Comparison of ENCODE assay signal across 23 mouse cellular contexts in the genomic region with DNA sequence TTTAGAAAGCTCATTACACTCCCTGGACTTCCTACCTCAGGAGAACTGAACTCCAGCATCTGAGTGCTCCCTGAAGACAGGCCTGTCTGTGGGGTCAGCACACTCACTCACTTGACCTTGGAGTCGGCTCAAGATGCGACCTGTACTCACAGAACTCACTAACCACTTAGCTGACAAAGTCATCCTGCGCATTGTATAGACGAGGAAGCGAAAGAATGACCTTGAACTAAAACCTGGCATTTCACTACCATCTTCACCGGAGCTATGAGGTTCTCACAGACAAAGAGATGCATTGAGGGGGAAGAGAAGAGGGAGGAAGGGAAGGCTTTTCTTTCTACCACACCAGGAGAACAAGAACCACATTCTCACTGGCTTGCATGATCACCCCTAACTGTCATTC. TPM values are rescaled to one million over a fixed set of nuclear protein-coding genes. Genes with fewer than 3 reads are reported as not detected.
DNase-seq lines count a peak whose midpoint lies in the region; ATAC-seq and TF ChIP-seq lines count a peak whose summit lies in the region.
"Had no signal": no experiment of that assay in that cellular context is flagged by ENCODE, and none has a peak within 500 bp of the region (broad histone marks: within the 10 kb centered on the region; RNA-seq: fewer than 3 reads in every experiment).

No protein-coding gene starts in this region.

- DNase-seq in gastrocnemius, adult 2 months, result no peak
- DNase-seq in gastrocnemius, postnatal 4 days (ENCODE audit: low spot score in 2 of 2), result no peak
- DNase-seq in kidney, adult 2 months, result no peak
- no peak for DNase-seq in kidney, adult 8-10 months
- DNase-seq in kidney, postnatal 0 days (ENCODE audit: low spot score), result no peak
- DNase-seq in spleen, postnatal 10 days (ENCODE audit: low spot score in 2 of 2), result no peak
- DNase-seq: adrenal gland, adult 8-10 months; adrenal gland, postnatal 14 days; adrenal gland, postnatal 36 days; B cell, adult 2 months; cerebellum, adult 11-12 months; cerebellum, adult 9-10 months; cerebellum, postnatal 10 days; cerebellum, postnatal 25 days had no signal

- 79% methylated on average over 6 of the region's 6 CpGs for WGBS in kidney, adult 2 months
- 89% methylated on average over 6 of the region's 6 CpGs for WGBS in kidney, postnatal 0 days
- 89% methylated on average over 6 of the region's 6 CpGs for WGBS in kidney, embryonic 14.5 days

- no peaks in the 10 kb centered on the region for H3K9me3 ChIP-seq in kidney, postnatal 0 days (replicated peaks; ENCODE audit: low read length)
- H3K9me3 ChIP-seq in kidney, embryonic 14.5 days (ENCODE audit: control insufficient read depth, low read length), result no peaks in the 10 kb centered on the region
- H3K9me3 ChIP-seq: embryonic facial prominence, embryonic 10.5 days; embryonic facial prominence, embryonic 12.5 days; forebrain, embryonic 13.5 days; forebrain, embryonic 15.5 days had no signal

- no peak for ATAC-seq in kidney, postnatal 0 days (replicated peaks; ENCODE audit: low FRiP score, low read depth)
- no peak for ATAC-seq in kidney, embryonic 14.5 days (ENCODE audit: low FRiP score, low TSS enrichment)
- ATAC-seq: activated CD4-positive, CD25-positive, alpha-beta regulatory T cell, adult 4 months; CD4-positive, CD25-positive, alpha-beta regulatory T cell, adult 4 months; forebrain, embryonic 13.5 days; forebrain, embryonic 15.5 days had no signal

- H3K4me2 ChIP-seq in kidney, postnatal 0 days (ENCODE audit: low read length), result no peak overlapping the region
- H3K4me2 ChIP-seq in kidney, embryonic 14.5 days (replicated peaks; ENCODE audit: low read depth, low read length), result no peak overlapping the region
- H3K4me2 ChIP-seq: embryonic facial prominence, embryonic 12.5 days; forebrain, embryonic 13.5 days; forebrain, embryonic 15.5 days had no signal

- H3K9ac ChIP-seq in kidney, postnatal 0 days (ENCODE audit: low read depth, low read length), result no peak overlapping the region
- no peak overlapping the region for H3K9ac ChIP-seq in kidney, embryonic 14.5 days (ENCODE audit: low read depth, low read length)
- H3K9ac ChIP-seq: embryonic facial prominence, embryonic 12.5 days; forebrain, embryonic 13.5 days; forebrain, embryonic 15.5 days had no signal

- TF ChIP-seq CTCF in gastrocnemius, adult 2 months (IDR thresholded peaks at IDR 0.05), result no peak
- TF ChIP-seq CTCF in kidney, adult 2 months (conservative IDR thresholded peaks at IDR 0.05; ENCODE audit: insufficient read depth, insufficient read length, low read depth, low read length), result no peak
- TF ChIP-seq CTCF in kidney, postnatal 0 days (IDR thresholded peaks at IDR 0.05; ENCODE audit: low read depth), result no peak

- peak overlapping the region; percentile 94 for H3K27ac ChIP-seq in gastrocnemius, adult 2 months
- H3K27ac ChIP-seq in kidney, adult 2 months (ENCODE audit: insufficient read depth, low read depth, low read length), result peak overlapping the region; percentile 81
- H3K27ac ChIP-seq in kidney, postnatal 0 days, result 0 out of 2 replicates have a peak overlapping the region, but pooled peaks have one; percentile 19
- no peak overlapping the region for H3K27ac ChIP-seq in kidney, embryonic 14.5 days (ENCODE audit: low read depth, low read length)
- H3K27ac ChIP-seq: embryonic facial prominence, embryonic 10.5 days; embryonic facial prominence, embryonic 12.5 days; forebrain, embryonic 13.5 days; forebrain, embryonic 15.5 days had no signal

- H3K36me3 ChIP-seq in kidney, adult 2 months (ENCODE audit: control insufficient read depth, insufficient read depth, low read length), result no peaks in the 10 kb centered on the region
- H3K36me3 ChIP-seq in kidney, postnatal 0 days (ENCODE audit: insufficient read depth, low read length), result no peaks in the 10 kb centered on the region
- H3K36me3 ChIP-seq in kidney, embryonic 14.5 days (ENCODE audit: control insufficient read depth, insufficient read depth, low read length), result no peaks in the 10 kb centered on the region
- H3K36me3 ChIP-seq: embryonic facial prominence, embryonic 10.5 days; embryonic facial prominence, embryonic 12.5 days; forebrain, embryonic 15.5 days had no signal

- H3K27me3 ChIP-seq in kidney, adult 2 months (replicated peaks; ENCODE audit: control insufficient read depth, insufficient read depth, low read length), result no peaks in the 10 kb centered on the region
- no peaks in the 10 kb centered on the region for H3K27me3 ChIP-seq in kidney, postnatal 0 days (ENCODE audit: insufficient read depth, low read length)
- no peaks in the 10 kb centered on the region for H3K27me3 ChIP-seq in kidney, embryonic 14.5 days (ENCODE audit: control insufficient read depth, insufficient read depth, low read length)
- H3K27me3 ChIP-seq: CH12.LX; embryonic facial prominence, embryonic 12.5 days; forebrain, embryonic 13.5 days; forebrain, embryonic 15.5 days had no signal

- no peak for TF ChIP-seq POLR2A in kidney, adult 2 months (IDR thresholded peaks at IDR 0.05; ENCODE audit: low read depth, low read length)

- no peak overlapping the region for H3K4me3 ChIP-seq in gastrocnemius, adult 2 months
- H3K4me3 ChIP-seq in kidney, adult 2 months (ENCODE audit: insufficient read depth, low read depth, low read length), result no peak overlapping the region
- H3K4me3 ChIP-seq in kidney, postnatal 0 days (replicated peaks; ENCODE audit: low read depth, low read length), result no peak overlapping the region
- no peak overlapping the region for H3K4me3 ChIP-seq in kidney, embryonic 14.5 days (ENCODE audit: low read length)
- H3K4me3 ChIP-seq: embryonic facial prominence, embryonic 10.5 days; embryonic facial prominence, embryonic 12.5 days; forebrain, embryonic 13.5 days; forebrain, embryonic 15.5 days had no signal

- intact Hi-C loops in gastrocnemius, adult 2 months (cut with DNase I), result no loop called here

- H3K4me1 ChIP-seq in kidney, adult 2 months (ENCODE audit: control insufficient read depth, insufficient read depth, low read length), result peaks cover 28% of the 10 kb centered on the region
- H3K4me1 ChIP-seq in kidney, postnatal 0 days (replicated peaks; ENCODE audit: insufficient read depth, low read length), result peaks cover 6% of the 10 kb centered on the region
- peaks cover 45% of the 10 kb centered on the region for H3K4me1 ChIP-seq in kidney, embryonic 14.5 days (ENCODE audit: control insufficient read depth, insufficient read depth, low read length)

RNA-seq across cellular contexts. Expression of gene Sorl1, which starts 11.4 kb away (rescaled TPM):
- total RNA-seq in gastrocnemius, adult 2 months (2021), result 10 to 100 TPM; 38.7 to 43.4 TPM
- total RNA-seq in gastrocnemius, postnatal 4 days (2021), result 10 to 100 TPM in 1 of 2 experiments, 1 to 10 TPM in 1; 9.6 to 12.9 TPM
- 58.1 and 80.7 TPM in 2 replicates for polyA plus RNA-seq in kidney, adult 2 months (2012; rRNA removed)
- 11.1 and 11.8 TPM in 2 replicates for polyA plus RNA-seq in kidney, postnatal 0 days (2015; fragmentation: Nextera tagmentation; extraction: Ambion mirVana)
- 9.1 and 11.5 TPM in 2 replicates for polyA plus RNA-seq in kidney, embryonic 14.5 days (2014; fragmentation: Nextera tagmentation; extraction: Ambion mirVana)
- total RNA-seq: MEL had no signal
